Comparison of ENCODE assay signal across 17 mouse cellular contexts in genomic region chr13:100871445-100872171, GRCm38 (mm10). TPM values are rescaled to one million over a fixed set of nuclear protein-coding genes. Genes with fewer than 3 reads are reported as not detected.
A peak's percentile ranks its signal among the peaks of the same experiment; 100 is the strongest.
DNase-seq lines count a peak whose midpoint lies in the region; ATAC-seq and TF ChIP-seq lines count a peak whose summit lies in the region.
"Had no signal": no experiment of that assay in that cellular context is flagged by ENCODE, and none has a peak within 500 bp of the region (broad histone marks: within the 10 kb centered on the region; RNA-seq: fewer than 3 reads in every experiment).

No protein-coding gene starts in this region.

- H3K9me3 ChIP-seq in forebrain, embryonic 10.5 days, result no peaks in the 10 kb centered on the region
- H3K9me3 ChIP-seq in forebrain, postnatal 0 days (ENCODE audit: low read length), result no peaks in the 10 kb centered on the region
- no peaks in the 10 kb centered on the region for H3K9me3 ChIP-seq in neural tube, embryonic 13.5 days
- H3K9me3 ChIP-seq in kidney, embryonic 15.5 days (replicated peaks), result no peaks in the 10 kb centered on the region
- no peaks in the 10 kb centered on the region for H3K9me3 ChIP-seq in heart, embryonic 10.5 days
- H3K9me3 ChIP-seq: G1E; limb, embryonic 12.5 days; liver, embryonic 15.5 days had no signal

- TF ChIP-seq CTCF in forebrain, postnatal 0 days (IDR thresholded peaks at IDR 0.05; ENCODE audit: low read depth), result no peak

- peak; percentile 86 for ATAC-seq in forebrain, postnatal 0 days
- ATAC-seq in neural tube, embryonic 13.5 days (ENCODE audit: low read depth), result peak; percentile 66; the same call in 1 of the 2 replicates
- no peak for ATAC-seq in kidney, embryonic 15.5 days (replicated peaks; ENCODE audit: low FRiP score)

- H3K36me3 ChIP-seq in forebrain, embryonic 10.5 days (replicated peaks), result no peaks in the 10 kb centered on the region
- no peaks in the 10 kb centered on the region for H3K36me3 ChIP-seq in forebrain, postnatal 0 days (ENCODE audit: insufficient read depth)
- H3K36me3 ChIP-seq in neural tube, embryonic 13.5 days, result no peaks in the 10 kb centered on the region
- H3K36me3 ChIP-seq in kidney, embryonic 15.5 days, result no peaks in the 10 kb centered on the region
- H3K36me3 ChIP-seq in heart, embryonic 10.5 days, result no peaks in the 10 kb centered on the region
- H3K36me3 ChIP-seq: G1E; limb, embryonic 12.5 days; liver, embryonic 15.5 days had no signal

- no peak overlapping the region; the same call in 1 of the 2 replicates for H3K4me2 ChIP-seq in forebrain, postnatal 0 days (ENCODE audit: low read depth)
- no peak overlapping the region for H3K4me2 ChIP-seq in neural tube, embryonic 13.5 days
- no peak overlapping the region for H3K4me2 ChIP-seq in kidney, embryonic 15.5 days
- H3K4me2 ChIP-seq: limb, embryonic 12.5 days; liver, embryonic 15.5 days had no signal

- H3K27me3 ChIP-seq in forebrain, embryonic 10.5 days (ENCODE audit: poor library complexity, severe bottlenecking), result no peaks in the 10 kb centered on the region
- no peaks in the 10 kb centered on the region for H3K27me3 ChIP-seq in forebrain, postnatal 0 days (ENCODE audit: insufficient read depth, low read length)
- no peaks in the 10 kb centered on the region for H3K27me3 ChIP-seq in neural tube, embryonic 13.5 days
- no peaks in the 10 kb centered on the region for H3K27me3 ChIP-seq in kidney, embryonic 15.5 days
- no peaks in the 10 kb centered on the region for H3K27me3 ChIP-seq in heart, embryonic 10.5 days (ENCODE audit: insufficient read depth, poor library complexity, severe bottlenecking)
- H3K27me3 ChIP-seq: liver, embryonic 15.5 days had no signal

- DNase-seq in layer of hippocampus, adult 9-11 months, result peak; percentile 47
- no peak for DNase-seq in layer of hippocampus, postnatal 14 days (ENCODE audit: low spot score in 2 of 2)
- DNase-seq in forebrain, embryonic 10.5 days (ENCODE audit: extremely low spot score, low spot score), result no peak
- DNase-seq in forebrain, postnatal 0 days, result peak; percentile 49
- DNase-seq in cerebellum, adult 11-12 months, result no peak
- no peak for DNase-seq in heart, embryonic 10.5 days (ENCODE audit: low spot score)
- DNase-seq: adrenal gland, postnatal 10 days; gastrocnemius, adult 2 months; heart, postnatal 36 days; kidney, adult 2 months; lung, postnatal 4 days had no signal

- no peak overlapping the region for H3K9ac ChIP-seq in forebrain, postnatal 0 days
- H3K9ac ChIP-seq in neural tube, embryonic 13.5 days, result no peak overlapping the region
- H3K9ac ChIP-seq in kidney, embryonic 15.5 days, result no peak overlapping the region
- H3K9ac ChIP-seq: limb, embryonic 12.5 days; liver, embryonic 15.5 days had no signal

- H3K27ac ChIP-seq in forebrain, embryonic 10.5 days, result peak overlapping the region; percentile 41; the same call in 1 of the 2 replicates
- 0 out of 2 replicates have a peak overlapping the region, but pooled peaks have one; percentile 31 for H3K27ac ChIP-seq in forebrain, postnatal 0 days (ENCODE audit: low read depth, low read length)
- peak overlapping the region; percentile 35 for H3K27ac ChIP-seq in neural tube, embryonic 13.5 days (replicated peaks)
- H3K27ac ChIP-seq in kidney, embryonic 15.5 days, result no peak overlapping the region
- H3K27ac ChIP-seq in heart, embryonic 10.5 days, result no peak overlapping the region
- H3K27ac ChIP-seq: gastrocnemius, adult 2 months; limb, embryonic 12.5 days; liver, embryonic 15.5 days had no signal

- WGBS in forebrain, embryonic 10.5 days, result 77% methylated on average over 11 of the region's 11 CpGs
- WGBS in forebrain, postnatal 0 days, result 11% methylated on average over 11 of the region's 11 CpGs
- WGBS in neural tube, embryonic 13.5 days, result 26% methylated on average over 11 of the region's 11 CpGs
- WGBS in kidney, embryonic 15.5 days, result 60% methylated on average over 11 of the region's 11 CpGs
- WGBS in heart, embryonic 10.5 days, result 67% methylated on average over 11 of the region's 11 CpGs

- H3K4me3 ChIP-seq in forebrain, embryonic 10.5 days, result no peak overlapping the region
- H3K4me3 ChIP-seq in forebrain, postnatal 0 days (ENCODE audit: low read depth, low read length), result no peak overlapping the region
- no peak overlapping the region for H3K4me3 ChIP-seq in neural tube, embryonic 13.5 days
- H3K4me3 ChIP-seq in kidney, embryonic 15.5 days (replicated peaks), result no peak overlapping the region
- no peak overlapping the region for H3K4me3 ChIP-seq in heart, embryonic 10.5 days
- H3K4me3 ChIP-seq: erythroblast, embryonic 14.5 days; gastrocnemius, adult 2 months; limb, embryonic 12.5 days; liver, embryonic 15.5 days had no signal

- H3K4me1 ChIP-seq in forebrain, embryonic 10.5 days, result peaks cover 32% of the 10 kb centered on the region
- no peaks in the 10 kb centered on the region for H3K4me1 ChIP-seq in forebrain, postnatal 0 days (ENCODE audit: insufficient read depth)
- H3K4me1 ChIP-seq in neural tube, embryonic 13.5 days (replicated peaks), result peaks cover 19% of the 10 kb centered on the region
- H3K4me1 ChIP-seq in kidney, embryonic 15.5 days, result peaks cover 17% of the 10 kb centered on the region
- peaks cover 9% of the 10 kb centered on the region; the same call in 1 of the 2 replicates for H3K4me1 ChIP-seq in heart, embryonic 10.5 days
- H3K4me1 ChIP-seq: limb, embryonic 12.5 days had no signal

RNA-seq across cellular contexts. Expression of gene Slc30a5, which starts 38.4 kb away (rescaled TPM):
- total RNA-seq in layer of hippocampus, postnatal 14 days (2021), result 10 to 100 TPM; 35.3 to 37.4 TPM
- 37.0 and 38.5 TPM in 2 replicates for polyA plus RNA-seq in forebrain, embryonic 10.5 days (2016; fragmentation: Nextera tagmentation; extraction: Ambion mirVana)
- 44.8 and 59.7 TPM in 2 replicates for total RNA-seq in forebrain, postnatal 0 days (2014; rRNA removed)
- polyA plus RNA-seq in forebrain, postnatal 0 days (2015; fragmentation: Nextera tagmentation; extraction: Ambion mirVana), result 16.9 and 23.0 TPM in 2 replicates
- 35.0 and 40.7 TPM in 2 replicates for polyA plus RNA-seq in neural tube, embryonic 13.5 days (2015; fragmentation: Nextera tagmentation; extraction: Ambion mirVana)
- polyA plus RNA-seq in kidney, embryonic 15.5 days (2015; fragmentation: Nextera tagmentation; extraction: Ambion mirVana), result 55.7 and 56.8 TPM in 2 replicates
- 39.0 and 45.6 TPM in 2 replicates for polyA plus RNA-seq in heart, embryonic 10.5 days (2016; fragmentation: Nextera tagmentation; extraction: Ambion mirVana)

Comparison
In these comparisons a context has a peak if more than half of its experiments do, and no peak if none do; other contexts are left out.
1. DNase-seq: peak in layer of hippocampus, adult 9-11 months (single experiment) and forebrain, postnatal 0 days (single experiment); none in layer of hippocampus, postnatal 14 days (0 of 2), forebrain, embryonic 10.5 days (single experiment), cerebellum, adult 11-12 months (single experiment) and heart, embryonic 10.5 days (single experiment).
2. H3K27ac ChIP-seq: peak in forebrain, embryonic 10.5 days (single experiment), forebrain, postnatal 0 days (single experiment) and neural tube, embryonic 13.5 days (single experiment); none in kidney, embryonic 15.5 days (single experiment) and heart, embryonic 10.5 days (single experiment).